Mouse (Mus musculus) G1E (cell line): Measurements from ENCODE around the gene Gbp4.
"Not testable (repeated sequence)": the region's sequence is repeated elsewhere in the genome, so short reads cannot be mapped to it uniquely, and the experiment has no call there.

Source experiments
- CTCF ChIP-seq: IDR thresholded peaks from 2 replicates; pipeline ENCODE4 v1.5.1; 2012; ENCODE audit warnings: low read depth, low read length, inconsistent platforms, mixed read lengths
- GATA1 ChIP-seq: IDR thresholded peaks from 2 replicates; pipeline ENCODE4 v1.6.1; 2012; ENCODE audit warnings: borderline replicate concordance, low read length, inconsistent platforms, mixed read lengths
- GATA2 ChIP-seq: IDR thresholded peaks from 2 replicates; pipeline ENCODE4 v1.6.1; 2012; ENCODE audit warnings: low read depth, low read length, inconsistent platforms, borderline replicate concordance
- POLR2AphosphoS5 ChIP-seq: IDR thresholded peaks from 2 replicates; pipeline ENCODE4 v1.6.1; 2012; ENCODE audit warnings: low read depth, low read length, inconsistent platforms; ENCODE audit not compliant: insufficient replicate concordance
- TAL1 ChIP-seq: conservative IDR thresholded peaks from 2 replicates; pipeline ENCODE4 v1.6.1; 2012; ENCODE audit warnings: low read depth, low read length, inconsistent platforms, mixed read lengths

DNA sequence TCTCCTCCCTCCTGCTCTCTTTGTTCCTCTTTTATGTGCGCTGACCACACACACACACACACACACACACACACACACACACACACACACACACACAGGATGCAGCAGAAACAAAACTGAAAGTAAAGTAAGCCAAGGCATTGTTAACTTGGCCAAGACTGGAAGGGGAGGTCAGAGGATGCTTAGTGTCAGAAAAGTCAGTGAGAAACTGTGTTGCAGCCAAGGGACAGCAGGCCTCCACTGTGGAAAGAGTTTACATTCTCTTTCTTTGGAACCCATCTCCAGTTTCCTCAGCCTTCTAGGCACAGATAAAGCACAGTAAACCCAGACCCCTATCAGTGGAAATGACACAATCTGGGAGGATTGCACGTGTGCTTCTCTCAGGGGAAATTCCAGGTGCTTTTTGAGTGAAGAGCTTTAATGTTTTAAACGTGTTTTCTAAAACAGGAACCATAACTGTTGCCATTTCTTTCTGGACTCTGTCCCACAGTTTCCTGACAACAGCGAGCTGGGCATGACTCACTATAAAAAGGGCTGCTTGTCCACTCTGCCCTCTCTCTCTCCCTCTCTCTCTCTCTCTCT, 29.0 kb downstream of the Gbp4 start:
- TF ChIP-seq CTCF, GATA1, TAL1, POLR2AphosphoS5, GATA2: not testable (repeated sequence)
